Mouse (Mus musculus) liver (tissue): ENCODE data around the gene A830005F24Rik.

Experiments used
- DNase-seq: peaks from one replicate; pipeline ENCODE4 v3.0.0-alpha.2; 2020; ENCODE audit warnings: mixed read lengths

A830005F24Rik gene

DNA sequence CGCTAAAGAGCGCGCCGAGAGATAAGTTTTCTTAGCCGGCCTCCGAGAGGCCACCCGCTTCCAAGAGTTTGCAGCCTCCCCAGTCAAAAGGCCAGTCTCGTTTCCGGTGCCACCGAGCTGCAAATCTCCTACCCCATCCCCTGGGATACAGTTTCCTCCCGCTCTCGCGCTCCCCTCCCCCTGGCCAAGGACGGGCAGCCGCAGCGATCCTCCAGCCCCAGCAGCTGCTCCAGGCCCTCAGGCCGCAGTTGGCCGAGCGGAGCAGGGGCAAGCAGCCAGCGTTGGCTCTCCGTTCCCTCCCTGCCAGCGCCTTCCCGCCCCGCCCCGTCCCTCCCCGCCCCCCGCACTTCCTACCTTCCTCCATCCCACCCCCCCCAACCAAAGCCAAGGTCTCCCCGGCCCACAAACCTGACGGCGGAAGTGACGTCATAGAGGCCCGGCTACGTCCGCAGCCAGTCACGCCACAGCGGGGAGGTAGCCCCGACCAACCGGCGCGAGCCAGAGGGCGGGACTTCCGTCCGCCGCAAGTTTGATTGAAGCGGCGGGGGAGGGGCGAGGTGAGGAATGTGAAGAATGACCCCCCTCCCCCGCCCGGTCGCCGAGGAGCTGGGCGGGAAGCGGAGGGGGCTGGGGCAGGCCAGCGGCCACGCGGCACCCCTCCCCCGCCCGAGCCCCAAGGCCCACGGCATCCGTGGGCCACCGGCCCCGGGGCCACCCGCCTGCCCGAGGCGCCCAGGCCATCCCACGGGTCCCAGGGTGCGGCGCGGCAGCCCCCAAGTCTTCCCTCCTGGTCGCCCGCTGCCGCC is 32.3 kb downstream of the A830005F24Rik start:
- peak; percentile 99 for DNase-seq

DNA sequence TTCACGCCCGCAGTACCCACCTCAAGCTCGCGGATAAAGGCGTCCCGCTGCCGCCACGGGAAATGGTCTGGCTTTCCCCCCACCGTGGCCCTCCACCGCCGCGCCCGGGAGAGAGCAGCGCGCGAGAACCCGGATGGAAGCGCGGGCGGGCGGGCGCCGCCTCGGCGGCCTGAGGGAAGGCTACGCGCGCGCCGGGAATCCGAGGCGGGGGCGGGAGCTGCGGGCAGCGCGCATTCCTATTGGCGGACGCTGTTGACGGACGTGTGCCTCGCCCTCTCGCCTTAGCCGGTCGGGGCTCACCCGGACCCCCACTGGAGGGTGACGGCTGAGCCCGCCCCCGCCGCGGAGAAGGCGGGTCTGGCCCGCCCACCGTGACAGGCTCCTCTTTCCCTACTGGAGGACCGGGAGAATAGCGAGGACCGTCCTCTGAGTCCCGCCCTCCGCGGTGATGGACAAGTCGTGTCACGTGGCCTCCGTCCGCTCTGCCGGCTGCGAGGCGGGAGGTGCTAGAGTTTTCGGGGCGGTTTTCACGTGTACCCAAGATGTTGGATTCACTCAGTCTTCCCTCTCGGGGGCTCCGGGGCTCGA is 33.1 kb downstream of the A830005F24Rik start:
- peak; percentile 100 for DNase-seq

GRCm38 (mm10) chr13:48547623-48548022 is 34.3 kb downstream of the A830005F24Rik start:
- DNase-seq: no peak

DNA sequence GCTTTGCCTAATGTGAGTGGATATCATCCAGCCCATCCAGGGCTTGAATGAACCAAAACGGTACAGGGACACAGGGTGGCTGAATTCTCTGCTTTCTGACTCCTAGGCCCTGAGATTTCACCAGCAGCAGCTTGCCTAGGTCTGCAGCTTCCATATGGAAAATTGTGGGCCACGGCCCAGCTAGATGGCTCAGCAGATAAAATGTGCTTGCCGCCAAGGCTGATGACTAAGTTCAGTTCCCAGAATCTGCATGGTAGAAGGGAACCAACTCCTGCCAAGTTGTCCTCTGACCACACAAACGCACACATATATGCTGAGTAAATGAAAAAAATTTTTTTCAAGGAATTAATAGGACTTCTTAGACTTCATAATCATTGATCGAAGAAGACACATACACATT is 34.9 kb downstream of the A830005F24Rik start:
- no peak for DNase-seq

- DNase-seq: peak; percentile 59
Measured at GRCm38 (mm10) chr13:48552181-48553090, 39.1 kb downstream of the A830005F24Rik start.

DNA sequence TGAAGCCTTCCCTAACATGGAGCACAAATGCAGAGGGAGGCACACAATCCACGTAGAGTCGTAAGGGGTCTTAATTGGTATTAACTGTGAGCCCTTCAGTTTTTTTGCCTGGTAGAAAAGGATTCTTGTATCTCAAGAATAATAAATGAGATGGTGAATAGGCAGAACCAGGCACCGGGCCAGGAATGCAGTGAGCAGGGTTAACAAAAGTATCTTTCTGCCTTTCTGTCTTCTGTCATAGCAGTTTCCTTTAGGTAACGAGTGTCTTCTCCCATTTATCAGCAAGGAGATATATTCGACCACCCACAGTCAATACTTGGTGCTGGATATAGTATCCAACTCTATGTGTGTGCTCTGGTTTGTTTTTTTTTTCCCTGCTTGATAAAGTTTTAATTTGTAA is 40.1 kb downstream of the A830005F24Rik start:
- no peak for DNase-seq

- DNase-seq: no peak
Measured at GRCm38 (mm10) chr13:48554552-48554951, 41.2 kb downstream of the A830005F24Rik start.

DNA sequence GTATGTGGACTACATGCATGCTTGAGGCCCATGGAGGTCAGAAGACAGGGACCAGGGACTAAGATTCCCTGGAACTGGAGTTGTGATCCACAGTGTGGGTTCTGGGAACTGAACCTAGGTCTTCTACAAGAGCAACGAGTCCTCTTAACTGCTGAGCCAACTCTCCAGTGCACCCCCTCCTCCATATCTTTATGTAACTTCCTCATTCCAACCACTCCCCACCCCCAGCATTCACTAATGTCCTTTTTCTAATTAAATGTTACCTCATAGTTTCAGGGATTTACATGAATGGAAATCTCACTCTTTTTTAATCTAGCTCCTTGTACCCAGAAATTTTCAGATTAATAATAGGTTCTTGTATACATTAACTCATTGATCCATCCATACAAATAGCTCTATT is 42.6 kb downstream of the A830005F24Rik start:
- DNase-seq: no peak

GRCm38 (mm10) chr13:48561481-48561880 is 48.1 kb downstream of the A830005F24Rik start:
- no peak for DNase-seq

DNA sequence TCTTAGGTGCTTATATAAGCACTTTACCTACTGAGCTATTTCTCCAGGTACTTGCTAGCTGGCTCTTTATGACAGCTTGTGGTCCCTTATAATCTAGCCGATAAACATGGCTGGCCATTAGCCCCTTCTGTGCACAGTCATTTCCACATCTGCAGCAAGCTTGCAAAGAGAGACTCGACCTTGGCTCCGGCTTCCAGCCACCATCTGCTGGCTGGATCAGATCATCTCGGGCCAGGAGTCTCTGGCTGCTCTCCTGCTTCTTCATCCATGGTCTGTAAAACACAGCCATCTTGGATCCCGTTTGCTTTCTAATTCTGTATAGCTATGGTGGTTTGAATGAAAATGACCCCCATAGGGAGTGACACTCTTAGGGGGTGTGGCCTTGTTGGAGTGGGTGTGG is 49.0 kb downstream of the A830005F24Rik start:
- no peak for DNase-seq
